ENCODE assay signal across 23 mouse cellular contexts in genomic region chr16:78242678-78243077, GRCm38 (mm10). TPM values are rescaled to one million over a fixed set of nuclear protein-coding genes. Genes with fewer than 3 reads are reported as not detected.
DNase-seq lines count a peak whose midpoint lies in the region; ATAC-seq and TF ChIP-seq lines count a peak whose summit lies in the region.
"Had no signal": no experiment of that assay in that cellular context is flagged by ENCODE, and none has a peak within 500 bp of the region (broad histone marks: within the 10 kb centered on the region; RNA-seq: fewer than 3 reads in every experiment).

No protein-coding gene starts in this region.

- no peak overlapping the region for H3K9ac ChIP-seq in kidney, postnatal 0 days (ENCODE audit: low read depth, low read length)
- no peak overlapping the region for H3K9ac ChIP-seq in kidney, embryonic 16.5 days (replicated peaks; ENCODE audit: low read length)
- H3K9ac ChIP-seq in midbrain, embryonic 11.5 days (ENCODE audit: low read length): no peak overlapping the region
- H3K9ac ChIP-seq: embryonic facial prominence, embryonic 13.5 days; forebrain, postnatal 0 days; hindbrain, embryonic 12.5 days; hindbrain, embryonic 15.5 days had no signal

- H3K36me3 ChIP-seq in kidney, postnatal 0 days (ENCODE audit: insufficient read depth, low read length): no peaks in the 10 kb centered on the region
- H3K36me3 ChIP-seq in kidney, embryonic 16.5 days (ENCODE audit: insufficient read depth, low read length): no peaks in the 10 kb centered on the region
- no peaks in the 10 kb centered on the region for H3K36me3 ChIP-seq in midbrain, embryonic 11.5 days (ENCODE audit: control insufficient read depth, insufficient read depth, low read length)
- H3K36me3 ChIP-seq in midbrain, embryonic 10.5 days: no peaks in the 10 kb centered on the region
- H3K36me3 ChIP-seq: embryonic facial prominence, embryonic 13.5 days; hindbrain, embryonic 12.5 days; hindbrain, embryonic 15.5 days had no signal

- H3K27ac ChIP-seq in kidney, postnatal 0 days: no peak overlapping the region
- H3K27ac ChIP-seq in kidney, embryonic 16.5 days (ENCODE audit: low read length): no peak overlapping the region
- no peak overlapping the region for H3K27ac ChIP-seq in midbrain, embryonic 11.5 days (ENCODE audit: low read depth, low read length)
- no peak overlapping the region for H3K27ac ChIP-seq in midbrain, embryonic 10.5 days (replicated peaks)
- H3K27ac ChIP-seq: embryonic facial prominence, embryonic 13.5 days; gastrocnemius, adult 2 months; hindbrain, embryonic 12.5 days; hindbrain, embryonic 15.5 days had no signal

- no peaks in the 10 kb centered on the region for H3K27me3 ChIP-seq in kidney, postnatal 0 days (ENCODE audit: insufficient read depth, low read length)
- no peaks in the 10 kb centered on the region for H3K27me3 ChIP-seq in kidney, embryonic 16.5 days (ENCODE audit: insufficient read depth, low read length)
- H3K27me3 ChIP-seq in midbrain, embryonic 11.5 days (ENCODE audit: control insufficient read depth, insufficient read depth, low read length): no peaks in the 10 kb centered on the region
- no peaks in the 10 kb centered on the region for H3K27me3 ChIP-seq in midbrain, embryonic 10.5 days (ENCODE audit: low read depth, poor library complexity, severe bottlenecking)
- H3K27me3 ChIP-seq: embryonic facial prominence, embryonic 13.5 days; hindbrain, embryonic 12.5 days; hindbrain, embryonic 15.5 days had no signal

- TF ChIP-seq CTCF in kidney, postnatal 0 days (IDR thresholded peaks at IDR 0.05; ENCODE audit: low read depth): no peak

- no peak overlapping the region for H3K4me3 ChIP-seq in kidney, postnatal 0 days (replicated peaks; ENCODE audit: low read depth, low read length)
- H3K4me3 ChIP-seq in kidney, embryonic 16.5 days (ENCODE audit: low read length): no peak overlapping the region
- H3K4me3 ChIP-seq in midbrain, embryonic 11.5 days (ENCODE audit: low read depth, low read length): no peak overlapping the region
- no peak overlapping the region for H3K4me3 ChIP-seq in midbrain, embryonic 10.5 days
- H3K4me3 ChIP-seq: embryonic facial prominence, embryonic 13.5 days; gastrocnemius, adult 2 months; hindbrain, embryonic 12.5 days; hindbrain, embryonic 15.5 days had no signal

- H3K4me2 ChIP-seq in kidney, postnatal 0 days (ENCODE audit: low read length): no peak overlapping the region
- H3K4me2 ChIP-seq in kidney, embryonic 16.5 days (replicated peaks; ENCODE audit: low read depth, low read length): no peak overlapping the region
- H3K4me2 ChIP-seq in midbrain, embryonic 11.5 days: no peak overlapping the region
- H3K4me2 ChIP-seq: embryonic facial prominence, embryonic 13.5 days; heart, embryonic 11.5 days; hindbrain, embryonic 12.5 days; hindbrain, embryonic 15.5 days had no signal

- ATAC-seq in kidney, postnatal 0 days (replicated peaks; ENCODE audit: low FRiP score, low read depth): no peak
- ATAC-seq in kidney, embryonic 16.5 days (ENCODE audit: low FRiP score, low TSS enrichment): no peak
- ATAC-seq in midbrain, embryonic 11.5 days (ENCODE audit: low FRiP score): no peak
- ATAC-seq: CD4-positive, CD25-positive, alpha-beta regulatory T cell, adult 4 months; forebrain, embryonic 14.5 days; forebrain, postnatal 0 days had no signal

- DNase-seq in kidney, postnatal 0 days (ENCODE audit: low spot score): peak; percentile 83
- DNase-seq in midbrain, embryonic 11.5 days (ENCODE audit: low spot score, missing footprints): peak; percentile 79
- no peak for DNase-seq in midbrain, embryonic 10.5 days (ENCODE audit: low spot score)
- DNase-seq in Muller cell, postnatal 12 days (ENCODE audit: inconsistent ontology term): peak; percentile 18
- DNase-seq in fibroblast of lung, adult 2 months (ENCODE audit: low read depth): peak; percentile 30
- no peak for DNase-seq in retina, postnatal 1 day
- DNase-seq: adrenal gland, adult 2 months; adrenal gland, postnatal 14 days; cerebellum, adult 11 months; cerebellum, adult 2 months; cerebellum, adult 9-11 months; cerebellum, postnatal 25 days; forebrain, postnatal 0 days; gastrocnemius, adult 2 months; gastrocnemius, postnatal 14 days; heart, adult 11 months had no signal

- no peaks in the 10 kb centered on the region for H3K9me3 ChIP-seq in kidney, postnatal 0 days (replicated peaks; ENCODE audit: low read length)
- H3K9me3 ChIP-seq in kidney, embryonic 16.5 days (ENCODE audit: low read length): no peaks in the 10 kb centered on the region
- no peaks in the 10 kb centered on the region for H3K9me3 ChIP-seq in midbrain, embryonic 11.5 days (ENCODE audit: control insufficient read depth, low read length)
- H3K9me3 ChIP-seq in midbrain, embryonic 10.5 days (replicated peaks): no peaks in the 10 kb centered on the region
- H3K9me3 ChIP-seq: embryonic facial prominence, embryonic 13.5 days; hindbrain, embryonic 12.5 days; hindbrain, embryonic 15.5 days had no signal

- 33% methylated on average over 3 of the region's 3 CpGs for WGBS in kidney, postnatal 0 days
- WGBS in kidney, embryonic 16.5 days: 38% methylated on average over 3 of the region's 3 CpGs
- 83% methylated on average over 3 of the region's 3 CpGs for WGBS in midbrain, embryonic 11.5 days
- WGBS in midbrain, embryonic 10.5 days: 79% methylated on average over 3 of the region's 3 CpGs

- H3K4me1 ChIP-seq in kidney, postnatal 0 days (replicated peaks; ENCODE audit: insufficient read depth, low read length): no peaks in the 10 kb centered on the region
- H3K4me1 ChIP-seq in kidney, embryonic 16.5 days (ENCODE audit: insufficient read depth, low read length): peaks cover 8% of the 10 kb centered on the region
- H3K4me1 ChIP-seq in midbrain, embryonic 11.5 days (ENCODE audit: control insufficient read depth, insufficient read depth, low read length): peaks cover 2% of the 10 kb centered on the region; the same call in 1 of the 2 replicates
- H3K4me1 ChIP-seq in midbrain, embryonic 10.5 days: peaks cover 12% of the 10 kb centered on the region

RNA-seq across cellular contexts. Expression of gene Cxadr, which starts 58.6 kb away (rescaled TPM):
- 33.2 and 34.9 TPM in 2 replicates for polyA plus RNA-seq in kidney, postnatal 0 days (2015; fragmentation: Nextera tagmentation; extraction: Ambion mirVana)
- 37.2 and 39.3 TPM in 2 replicates for polyA plus RNA-seq in kidney, embryonic 16.5 days (2015; fragmentation: Nextera tagmentation; extraction: Ambion mirVana)
- polyA plus RNA-seq in midbrain, embryonic 11.5 days (2014; fragmentation: Nextera tagmentation; extraction: Ambion mirVana): 69.0 and 76.4 TPM in 2 replicates
- 59.9 and 75.6 TPM in 2 replicates for polyA plus RNA-seq in midbrain, embryonic 10.5 days (2016; fragmentation: Nextera tagmentation; extraction: Ambion mirVana)

Comparison
In these comparisons a context has a peak if more than half of its experiments do, and no peak if none do; other contexts are left out.
1. DNase-seq: peak in kidney, postnatal 0 days (single experiment), midbrain, embryonic 11.5 days (single experiment), Muller cell, postnatal 12 days (single experiment) and fibroblast of lung, adult 2 months (single experiment); none in midbrain, embryonic 10.5 days (single experiment) and retina, postnatal 1 day (single experiment).